Mouse (Mus musculus) heart, adult 18-20 months (tissue): ENCODE data around the gene Gm12800. TPM values are rescaled to one million over a fixed set of nuclear protein-coding genes. Genes with fewer than 3 reads are reported as not detected.
A peak's percentile ranks its signal among the peaks of the same experiment; 100 is the strongest.
"Not testable (repeated sequence)": the region's sequence is repeated elsewhere in the genome, so short reads cannot be mapped to it uniquely, and the experiment has no call there.

ENCODE experiments used
- DNase-seq, 2 experiments: peaks; one replicate each; pipeline ENCODE4 v3.0.0; 2021 to 2022; ENCODE audit warnings: mixed read lengths in 1 of 2
- long read RNA-seq, 2 experiments: library from polyadenylated mRNA; stranded (forward); transcript quantifications; one replicate each; pipeline ENCODE4 v2.0.0; 2021
- total RNA-seq, 2 experiments: library from RNA; stranded (reverse); gene quantifications; 2 replicates each; pipeline ENCODE4 v1.2.3; 2021

The Gm12800 gene
- not detected for total RNA-seq
- long read RNA-seq, experiment 1: 0 reads
- long read RNA-seq, experiment 2: 0 reads

DNA sequence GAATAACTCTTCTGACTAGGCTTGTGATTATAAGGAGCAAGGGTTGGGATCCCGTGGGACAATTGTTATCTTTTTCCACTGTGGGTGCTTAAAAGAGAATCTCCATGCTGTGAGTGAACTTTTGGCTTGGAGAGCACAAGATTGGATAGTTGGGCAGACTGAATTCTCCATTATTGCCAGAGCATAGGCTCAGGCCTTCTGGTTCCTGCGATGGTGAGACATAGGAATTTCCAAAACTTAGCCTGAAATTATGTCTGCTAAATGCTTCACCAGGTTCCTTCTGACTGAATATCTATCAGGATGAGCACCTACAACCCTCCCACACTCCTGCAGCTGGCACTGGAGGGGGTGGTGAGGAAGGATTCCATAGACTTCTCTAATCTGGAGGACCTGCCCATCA, at the start of gene Gm12800:
Gene Gm12800, plus strand, starts transcription at position 301 of the 400 bp plus-strand sequence.
- DNase-seq: not testable (repeated sequence)

DNA sequence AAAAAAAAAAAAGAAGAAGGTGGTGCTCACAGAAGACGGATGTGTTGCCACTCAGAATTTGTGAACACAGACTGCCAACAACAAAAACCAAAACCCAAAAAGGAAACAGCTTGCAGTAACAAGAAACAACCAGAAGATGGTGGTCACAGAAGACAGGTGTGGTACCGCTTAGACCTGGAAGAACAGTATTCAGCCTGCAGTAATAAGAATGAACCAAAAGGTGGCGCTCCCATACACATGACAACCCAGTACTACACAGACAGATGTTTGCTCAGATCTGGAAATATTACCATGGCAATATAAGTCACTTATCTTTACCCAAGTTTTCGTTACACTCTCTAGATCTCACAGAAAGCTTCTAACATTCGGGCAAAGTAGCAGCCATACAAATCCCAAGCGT, 48.0 kb upstream of the Gm12800 start:
- DNase-seq: peak in 1 of 2 experiments; percentile 2

DNA sequence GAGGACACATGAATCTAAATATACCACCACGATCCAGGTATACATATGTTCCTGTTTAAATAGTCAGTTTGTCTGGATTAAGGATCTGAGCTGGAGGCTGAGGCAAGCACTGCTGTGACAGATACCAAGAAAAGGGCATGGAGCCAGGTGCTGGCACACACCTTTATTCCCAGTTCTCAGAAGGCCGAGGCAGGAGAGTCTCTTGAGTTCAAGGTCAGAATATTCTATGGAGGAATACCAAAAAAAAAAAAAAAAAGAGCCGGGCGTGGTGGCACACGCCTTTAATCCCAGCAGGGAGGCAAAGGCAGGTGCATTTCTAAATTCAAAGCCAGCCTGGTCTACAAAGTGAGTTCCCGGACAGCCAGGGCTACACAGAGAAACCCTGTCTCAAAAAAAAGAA, 46.6 kb upstream of the Gm12800 start:
- no peak for DNase-seq

DNA sequence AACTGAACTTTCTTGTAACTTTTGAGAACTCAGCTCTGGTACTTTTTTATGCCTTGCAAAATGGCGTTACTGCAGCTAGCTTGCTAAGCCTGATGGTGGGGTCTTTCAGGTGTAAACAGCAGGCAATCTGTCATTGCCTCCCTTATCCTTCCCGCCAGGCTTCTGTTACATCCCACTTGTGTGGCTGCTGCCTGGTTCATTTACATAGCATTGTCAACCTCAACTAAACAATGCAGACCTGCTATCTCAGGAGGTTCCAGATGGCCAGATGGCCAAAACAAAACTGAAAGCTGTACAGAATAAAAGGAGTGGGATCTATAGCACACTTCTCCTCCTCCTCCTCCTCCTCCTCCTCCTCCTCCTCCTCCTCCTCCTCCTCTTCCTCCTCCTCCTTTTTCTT, 36.9 kb upstream of the Gm12800 start:
- DNase-seq: not testable (repeated sequence)

DNA sequence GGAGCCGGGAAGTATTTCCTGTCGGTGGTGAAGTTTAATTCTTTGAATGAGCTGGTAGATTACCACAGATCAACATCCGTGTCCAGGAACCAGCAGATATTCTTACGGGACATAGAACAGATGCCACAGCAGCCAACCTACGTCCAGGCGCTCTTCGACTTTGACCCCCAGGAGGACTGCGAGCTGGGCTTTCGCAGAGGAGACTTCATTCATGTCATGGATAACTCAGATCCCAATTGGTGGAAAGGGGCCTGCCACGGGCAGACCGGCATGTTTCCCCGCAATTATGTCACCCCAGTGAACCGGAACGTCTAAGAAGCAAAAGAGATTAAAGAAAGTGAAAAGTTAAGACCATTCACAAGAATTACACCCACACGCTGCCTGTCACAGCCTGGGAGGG, 33.2 kb upstream of the Gm12800 start:
- not testable (repeated sequence) for DNase-seq

DNA sequence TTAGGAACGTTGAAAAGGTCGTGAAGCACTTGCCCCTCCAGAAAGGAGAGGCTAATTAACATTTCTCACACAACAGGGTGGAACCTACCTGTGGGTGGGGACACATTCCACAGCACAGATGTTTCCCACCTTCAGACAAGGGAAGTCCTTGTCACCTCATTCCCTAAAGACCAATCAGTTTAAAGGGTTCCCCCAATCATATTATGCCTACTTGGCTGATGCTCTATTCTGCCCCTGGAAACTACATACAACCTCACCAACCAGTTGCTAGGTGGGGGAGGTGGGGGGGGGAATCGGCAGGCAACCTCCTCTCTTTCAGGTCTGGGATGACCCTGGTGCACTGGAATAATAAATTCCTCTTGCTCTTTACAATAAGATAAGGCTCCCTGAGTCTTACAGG, 25.3 kb upstream of the Gm12800 start:
- DNase-seq: no peak

DNA sequence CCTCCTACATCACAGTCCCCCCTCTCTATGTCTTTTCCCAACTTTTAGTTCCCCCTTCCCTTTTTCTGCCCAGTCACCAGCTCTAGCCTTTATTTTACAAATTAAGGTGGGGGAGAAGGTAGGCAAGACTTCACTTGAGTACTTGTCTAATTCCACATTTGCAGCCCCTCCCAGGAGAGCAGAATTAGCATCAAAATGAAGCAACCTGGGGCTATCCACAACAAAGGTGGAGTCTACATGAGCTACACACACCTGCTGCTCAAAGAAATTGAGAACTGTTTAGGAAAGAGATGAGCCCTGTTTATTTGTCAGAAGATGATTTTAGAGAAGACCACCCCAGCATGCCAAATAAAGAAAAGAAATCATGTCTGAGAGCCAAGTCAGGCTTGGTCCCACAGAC, 19.5 kb upstream of the Gm12800 start:
- DNase-seq: no peak

DNA sequence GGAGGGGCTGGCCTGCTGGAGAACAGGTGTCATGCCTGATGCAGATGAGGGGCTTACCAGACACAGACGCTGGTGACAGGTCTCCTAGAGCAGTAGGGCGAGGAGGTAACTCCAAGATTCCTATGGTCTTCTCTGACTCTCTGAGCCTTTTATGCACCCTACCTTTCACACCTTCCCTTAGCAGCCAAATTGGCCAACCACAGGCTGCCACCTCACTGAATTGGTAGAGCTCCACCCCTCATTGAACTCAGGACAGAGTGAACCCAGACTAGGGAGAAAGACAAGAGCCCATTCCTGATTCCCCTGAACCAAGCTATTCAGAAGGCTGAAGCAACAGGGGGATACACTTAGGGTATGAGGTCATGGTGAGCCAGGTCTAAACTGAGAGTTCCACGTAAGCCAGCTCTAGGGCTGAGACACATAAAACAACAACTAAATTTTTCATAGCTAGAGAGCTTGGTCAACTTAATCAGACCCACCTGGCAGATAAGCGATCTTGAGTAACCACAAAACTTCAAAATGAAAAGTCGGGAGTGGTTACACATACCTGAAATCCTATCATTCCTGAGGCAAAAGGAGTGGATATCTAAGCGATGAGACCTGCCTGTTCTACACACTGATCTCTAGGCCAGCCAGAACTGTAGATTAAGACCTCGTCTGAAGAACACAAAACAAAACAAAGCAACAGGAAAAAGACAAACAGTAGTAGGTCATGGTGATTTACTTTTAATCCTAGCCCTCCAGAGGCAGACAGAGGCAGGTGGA, 15.1 kb upstream of the Gm12800 start, which contains the start of gene C130073F10Rik:
Gene C130073F10Rik, minus strand, starts transcription at position 134 of the 765 bp plus-strand sequence.
- DNase-seq: no peak

DNA sequence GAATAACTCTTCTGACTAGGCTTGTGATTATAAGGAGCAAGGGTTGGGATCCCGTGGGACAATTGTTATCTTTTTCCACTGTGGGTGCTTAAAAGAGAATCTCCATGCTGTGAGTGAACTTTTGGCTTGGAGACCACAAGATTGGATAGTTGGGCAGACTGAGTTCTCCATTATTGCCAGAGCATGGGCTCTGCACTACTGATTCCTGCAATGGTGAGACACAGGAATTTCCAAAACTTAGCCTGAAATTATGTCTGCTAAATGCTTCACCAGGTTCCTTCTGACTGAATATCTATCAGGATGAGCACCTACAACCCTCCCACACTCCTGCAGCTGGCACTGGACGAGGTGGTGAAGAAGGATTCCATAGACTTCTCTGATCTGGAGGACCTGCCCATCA, 31.2 kb downstream of the Gm12800 start, which contains the start of gene Gm12794:
Gene Gm12794, plus strand, starts transcription at position 301 of the 400 bp plus-strand sequence.
- not testable (repeated sequence) for DNase-seq

Other genes starting within 250 kb of the Gm12800 start
- gene Lepr, start 191.7 kb upstream of the Gm12800 start, total RNA-seq: 1 to 10 TPM; 3.5 to 5.4 TPM
- not detected for gene B020004J07Rik, start 65.1 kb upstream of the Gm12800 start, total RNA-seq
- not detected for gene C130073F10Rik, start 15.3 kb upstream of the Gm12800 start, total RNA-seq
- not detected for gene Gm12794, start 31.3 kb downstream of the Gm12800 start, total RNA-seq
- not detected for gene Gm12790, start 71.9 kb downstream of the Gm12800 start, total RNA-seq
- not detected for gene Gm12789, start 77.5 kb downstream of the Gm12800 start, total RNA-seq
- gene Pde4b, start 178.4 kb downstream of the Gm12800 start, total RNA-seq: 10 to 100 TPM; 20.5 to 23.0 TPM